Mouse (Mus musculus) embryonic facial prominence, embryonic 13.5 days (tissue): ENCODE data around the gene Ccr10. TPM values are rescaled to one million over a fixed set of nuclear protein-coding genes. Genes with fewer than 3 reads are reported as not detected.

Experiments used
- ATAC-seq: fragments of 200-750 bp; cut with Nextera tagmentation; 2 replicates; pipeline ENCODE4 v1.8.0; 2017; ENCODE audit warnings: low read depth; ENCODE audit not compliant: insufficient number of reproducible peaks, insufficient read depth, low FRiP score, low TSS enrichment
- H3K27ac ChIP-seq: fragments of 300-500 bp; sonication (generic); 2 replicates; pipeline ENCODE4 v1.5.1; 2015; ENCODE audit warnings: moderate library complexity, mild to moderate bottlenecking, inconsistent platforms
- H3K27me3 ChIP-seq: fragments of 300-500 bp; sonication (generic); 2 replicates; pipeline ENCODE4 v1.6.1; 2015; ENCODE audit warnings: mild to moderate bottlenecking, inconsistent platforms
- H3K36me3 ChIP-seq: fragments of 300-500 bp; sonication (generic); 2 replicates; pipeline ENCODE4 v1.6.1; 2015; ENCODE audit warnings: mild to moderate bottlenecking, inconsistent platforms
- H3K4me1 ChIP-seq: fragments of 300-500 bp; sonication (generic); 2 replicates; pipeline ENCODE4 v1.6.1; 2015; ENCODE audit warnings: inconsistent platforms
- H3K4me2 ChIP-seq: fragments of 300-500 bp; sonication (generic); 2 replicates; pipeline ENCODE4 v1.6.1; 2015; ENCODE audit warnings: moderate library complexity, mild to moderate bottlenecking, inconsistent platforms
- H3K4me3 ChIP-seq: fragments of 300-500 bp; sonication (generic); 2 replicates; pipeline ENCODE4 v1.5.1; 2015; ENCODE audit warnings: mild to moderate bottlenecking, inconsistent platforms
- H3K9ac ChIP-seq: fragments of 300-500 bp; sonication (generic); 2 replicates; pipeline ENCODE4 v1.6.1; 2015; ENCODE audit warnings: mild to moderate bottlenecking, inconsistent platforms
- H3K9me3 ChIP-seq: fragments of 300-500 bp; sonication (generic); 2 replicates; pipeline ENCODE4 v1.6.1; 2016; ENCODE audit warnings: inconsistent platforms
- WGBS: fragments of 180-500 bp; shearing (Covaris S2); methylation state at CpG from one replicate; pipeline ENCODE4 v1.1.7; 2015; ENCODE audit warnings: mixed read lengths; 5-methylcytosine and 5-hydroxymethylcytosine counted together
- polyA plus RNA-seq: library from polyadenylated mRNA; unstranded; fragments of >200 nt; fragmentation: Nextera tagmentation; extraction: Ambion mirVana; gene quantifications from 2 replicates; pipeline ENCODE4 v1.2.1, GENCODE M21; 2015

Ccr10 gene
- polyA plus RNA-seq, 1 experiment from 2014 or later, result 0.27 TPM

- Histone ChIP-seq H3K27ac (no peak overlapping the region), H3K4me1 (peaks cover 17% of the 10 kb centered on the region), H3K9me3 (no peaks in the 10 kb centered on the region), H3K36me3 (peaks cover 74% of the 10 kb centered on the region), H3K4me2 (no peak overlapping the region), H3K4me3 (no peak overlapping the region), H3K27me3 (no peaks in the 10 kb centered on the region), H3K9ac (no peak overlapping the region)
- no peak for ATAC-seq
- WGBS, result 85% methylated on average over 6 of the region's 6 CpGs
Measured at GRCm38 (mm10) chr11:101194643-101195042, 19.4 kb upstream of the Ccr10 start.

- Histone ChIP-seq H3K36me3 (peaks cover 69% of the 10 kb centered on the region), H3K9ac (no peak overlapping the region), H3K4me2 (no peak overlapping the region), H3K4me1 (peaks cover 22% of the 10 kb centered on the region), H3K4me3 (no peak overlapping the region), H3K9me3 (no peaks in the 10 kb centered on the region), H3K27ac (no peak overlapping the region), H3K27me3 (no peaks in the 10 kb centered on the region)
- ATAC-seq, result no peak
- 88% methylated on average over 5 of the region's 5 CpGs for WGBS
Measured at GRCm38 (mm10) chr11:101194137-101194536, 18.9 kb upstream of the Ccr10 start.

DNA sequence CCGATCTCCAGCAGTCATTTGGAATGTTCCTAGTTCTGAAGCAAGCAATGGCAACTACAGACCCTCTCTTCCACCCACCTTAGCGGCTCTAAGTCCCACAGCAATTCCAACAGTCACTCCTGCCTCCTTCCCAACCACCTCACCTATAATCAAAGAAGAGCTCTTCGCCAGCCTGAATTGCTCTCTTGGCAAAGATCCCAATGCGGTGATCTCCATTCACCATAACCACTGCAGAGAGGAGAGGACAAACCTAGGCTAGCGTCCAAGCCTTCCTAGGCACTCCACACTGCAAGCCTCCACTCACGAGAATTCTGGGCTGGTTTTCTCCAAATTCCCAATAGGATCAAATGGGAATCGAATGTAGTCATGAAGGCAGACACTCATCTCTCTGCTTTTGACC, 17.8 kb upstream of the Ccr10 start:
- Histone ChIP-seq H3K4me1 (peaks cover 23% of the 10 kb centered on the region), H3K4me2 (no peak overlapping the region), H3K9me3 (no peaks in the 10 kb centered on the region), H3K4me3 (no peak overlapping the region), H3K27ac (no peak overlapping the region), H3K36me3 (peaks cover 58% of the 10 kb centered on the region), H3K9ac (no peak overlapping the region), H3K27me3 (no peaks in the 10 kb centered on the region)
- ATAC-seq, result no peak
- 87% methylated on average over 7 of the region's 7 CpGs for WGBS

GRCm38 (mm10) chr11:101192646-101193045, 17.4 kb upstream of the Ccr10 start:
- Histone ChIP-seq H3K36me3 (peaks cover 54% of the 10 kb centered on the region), H3K27me3 (no peaks in the 10 kb centered on the region)

GRCm38 (mm10) chr11:101191919-101192470, 16.8 kb upstream of the Ccr10 start:
- Histone ChIP-seq H3K27ac (no peak overlapping the region), H3K36me3 (peaks cover 47% of the 10 kb centered on the region), H3K27me3 (no peaks in the 10 kb centered on the region), H3K4me1 (peaks cover 23% of the 10 kb centered on the region), H3K4me3 (no peak overlapping the region), H3K4me2 (no peak overlapping the region), H3K9me3 (no peaks in the 10 kb centered on the region), H3K9ac (peak overlapping the region; percentile 16; the same call in 1 of the 2 replicates)
- no peak for ATAC-seq
- WGBS, result 89% methylated on average over 4 of the region's 4 CpGs

More at GRCm38 (mm10) chr11:101192646-101193045, 17.4 kb upstream of the Ccr10 start:
- Histone ChIP-seq H3K9ac (no peak overlapping the region), H3K9me3 (no peaks in the 10 kb centered on the region), H3K4me3 (no peak overlapping the region), H3K4me2 (no peak overlapping the region), H3K4me1 (peaks cover 23% of the 10 kb centered on the region), H3K27ac (no peak overlapping the region)
- no peak for ATAC-seq
- 89% methylated on average over 6 of the region's 6 CpGs for WGBS

DNA sequence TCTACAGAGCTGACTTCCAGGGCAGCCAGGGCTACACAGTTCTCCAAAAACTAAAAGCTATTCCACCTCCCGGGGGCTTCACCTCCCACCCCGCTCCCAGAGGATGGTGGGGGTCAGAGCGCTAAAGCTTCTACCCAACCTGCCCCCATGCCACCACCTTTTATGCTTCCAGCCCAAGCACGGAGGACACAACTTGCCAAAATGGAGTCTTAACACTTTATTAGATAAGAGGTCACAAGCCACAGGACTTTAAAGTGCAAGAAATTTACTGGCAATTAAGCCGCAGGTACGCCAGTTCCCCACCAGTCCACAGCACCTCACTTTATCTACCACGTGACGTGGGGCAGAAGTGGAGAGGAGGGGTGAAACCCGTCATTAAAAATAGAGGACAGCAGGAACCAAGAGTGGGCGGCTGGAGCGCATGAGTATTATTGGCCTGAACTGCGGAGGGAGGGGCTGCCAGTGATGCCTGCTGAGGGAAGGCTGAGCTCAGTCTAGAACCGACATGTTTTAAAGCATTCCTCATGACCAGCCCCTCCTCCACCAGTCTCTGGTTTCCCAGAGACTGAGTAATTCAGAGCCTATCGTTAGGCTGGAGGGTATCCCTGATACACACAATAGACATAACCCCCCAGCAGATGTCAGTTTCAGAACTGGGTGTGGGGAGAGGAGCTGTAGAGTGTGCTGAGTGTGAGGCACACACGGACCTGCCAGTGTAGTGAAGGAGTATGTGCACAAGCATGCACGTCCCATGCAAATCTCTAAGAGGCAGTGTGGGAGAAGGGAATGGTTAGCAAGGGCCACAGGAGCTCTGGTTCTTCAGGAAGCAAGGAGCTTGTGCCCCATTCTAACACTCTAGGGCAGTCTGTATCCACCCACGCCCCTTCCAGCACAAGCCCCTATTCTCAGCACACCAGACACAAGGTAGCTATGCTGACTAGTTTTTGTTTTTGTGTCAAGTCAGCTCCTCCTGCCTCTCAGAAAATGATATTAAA, 16.0 kb upstream of the Ccr10 start:
- Histone ChIP-seq H3K4me2 (no peak overlapping the region), H3K9ac (peak overlapping the region; percentile 52; the same call in 1 of the 2 replicates), H3K9me3 (no peaks in the 10 kb centered on the region), H3K36me3 (peaks cover 39% of the 10 kb centered on the region), H3K27me3 (no peaks in the 10 kb centered on the region), H3K4me1 (peaks cover 23% of the 10 kb centered on the region), H3K4me3 (no peak overlapping the region), H3K27ac (no peak overlapping the region)
- ATAC-seq, result no peak
- WGBS, result 58% methylated on average over 17 of the region's 17 CpGs

DNA sequence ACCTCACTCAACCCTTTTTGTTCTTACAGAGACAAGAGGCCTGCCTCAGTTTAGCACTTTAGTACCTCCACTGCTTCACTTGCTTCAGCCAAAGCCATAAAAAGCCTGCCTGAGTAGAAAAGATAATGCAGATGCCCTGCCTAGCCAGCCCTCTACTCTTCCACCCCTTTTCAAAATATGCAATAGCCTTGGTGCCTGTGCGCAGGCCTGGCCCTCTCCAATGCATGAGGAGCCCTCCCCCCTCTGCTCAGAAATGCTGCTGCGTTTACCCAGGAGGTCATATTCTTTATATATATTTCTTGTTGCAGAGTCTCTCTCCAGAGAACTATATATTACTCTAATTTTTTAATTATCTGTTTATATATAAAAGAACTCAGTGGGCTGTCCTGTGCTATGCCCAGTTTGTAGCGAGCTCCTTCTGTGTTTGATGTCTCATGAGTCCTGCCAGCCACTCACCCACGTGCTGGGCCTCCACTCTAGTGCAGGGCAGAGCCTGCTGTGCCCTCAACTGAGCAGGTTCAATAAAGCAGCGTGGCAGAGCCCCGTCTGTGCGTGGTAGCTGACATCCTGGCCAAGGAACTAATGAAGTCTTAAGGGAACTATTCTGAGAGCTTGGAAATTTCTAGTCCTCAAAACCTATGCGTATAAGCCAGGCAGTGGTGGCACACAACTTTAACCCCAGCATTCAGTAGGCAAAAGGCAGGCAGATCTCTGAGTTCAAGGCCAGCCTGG, 15.1 kb upstream of the Ccr10 start:
- WGBS, result 53% methylated on average over 8 of the region's 8 CpGs
- peak overlapping the region; percentile 52 for H3K9ac ChIP-seq

DNA sequence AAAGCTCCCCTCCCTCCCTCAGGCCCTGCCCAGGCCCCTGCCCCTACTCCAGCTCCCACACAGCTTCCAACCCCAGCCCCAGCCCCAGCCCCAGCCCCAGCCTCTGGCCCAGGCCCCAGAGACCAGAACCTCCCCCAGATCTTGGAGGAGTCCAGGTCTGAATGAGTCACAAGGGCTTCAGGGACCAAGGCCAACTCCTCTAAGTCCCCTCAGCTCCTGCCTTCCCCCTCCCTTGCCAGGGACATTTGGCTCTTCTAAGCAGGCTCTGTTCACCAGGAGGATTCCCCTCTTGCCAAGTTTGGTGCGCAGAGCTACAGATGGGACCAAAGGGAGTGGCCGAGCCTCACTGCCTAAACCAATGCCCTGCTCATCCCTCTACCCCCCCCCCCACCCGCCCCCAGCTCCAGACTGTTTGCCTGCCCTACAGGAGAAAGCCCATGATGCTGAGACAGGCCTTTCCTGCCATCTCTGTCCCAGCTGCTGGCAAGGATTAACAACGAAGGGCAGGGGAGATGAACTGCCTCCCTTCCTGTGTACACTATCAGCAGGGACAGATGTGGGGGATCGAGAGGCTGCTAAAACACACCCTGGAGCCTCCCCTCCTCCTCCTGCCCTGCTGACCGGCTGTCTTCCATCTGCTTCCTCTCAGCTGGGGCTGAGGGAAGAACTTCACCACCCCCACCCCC, 14.4 kb upstream of the Ccr10 start:
- no peak for ATAC-seq
- Histone ChIP-seq H3K27me3 (no peaks in the 10 kb centered on the region), H3K4me2 (0 out of 2 replicates have a peak overlapping the region, but pooled peaks have one; percentile 18), H3K4me3 (no peak overlapping the region), H3K27ac (peak overlapping the region; percentile 55), H3K36me3 (peaks cover 25% of the 10 kb centered on the region), H3K4me1 (peaks cover 23% of the 10 kb centered on the region), H3K9me3 (no peaks in the 10 kb centered on the region), H3K9ac (peak overlapping the region; percentile 52; the same call in 1 of the 2 replicates)
- 14% methylated on average over 6 of the region's 6 CpGs for WGBS

More for the DNA sequence above, 15.1 kb upstream of the Ccr10 start:
- 0 out of 2 replicates have a peak overlapping the region, but pooled peaks have one; percentile 18 for H3K4me2 ChIP-seq
- no peak for ATAC-seq
- no peak overlapping the region for H3K4me3 ChIP-seq
- no peaks in the 10 kb centered on the region for H3K9me3 ChIP-seq
- peak overlapping the region; percentile 55; the same call in 1 of the 2 replicates for H3K27ac ChIP-seq
- no peaks in the 10 kb centered on the region for H3K27me3 ChIP-seq
- peaks cover 31% of the 10 kb centered on the region for H3K36me3 ChIP-seq
- H3K4me1 ChIP-seq, result peaks cover 23% of the 10 kb centered on the region

DNA sequence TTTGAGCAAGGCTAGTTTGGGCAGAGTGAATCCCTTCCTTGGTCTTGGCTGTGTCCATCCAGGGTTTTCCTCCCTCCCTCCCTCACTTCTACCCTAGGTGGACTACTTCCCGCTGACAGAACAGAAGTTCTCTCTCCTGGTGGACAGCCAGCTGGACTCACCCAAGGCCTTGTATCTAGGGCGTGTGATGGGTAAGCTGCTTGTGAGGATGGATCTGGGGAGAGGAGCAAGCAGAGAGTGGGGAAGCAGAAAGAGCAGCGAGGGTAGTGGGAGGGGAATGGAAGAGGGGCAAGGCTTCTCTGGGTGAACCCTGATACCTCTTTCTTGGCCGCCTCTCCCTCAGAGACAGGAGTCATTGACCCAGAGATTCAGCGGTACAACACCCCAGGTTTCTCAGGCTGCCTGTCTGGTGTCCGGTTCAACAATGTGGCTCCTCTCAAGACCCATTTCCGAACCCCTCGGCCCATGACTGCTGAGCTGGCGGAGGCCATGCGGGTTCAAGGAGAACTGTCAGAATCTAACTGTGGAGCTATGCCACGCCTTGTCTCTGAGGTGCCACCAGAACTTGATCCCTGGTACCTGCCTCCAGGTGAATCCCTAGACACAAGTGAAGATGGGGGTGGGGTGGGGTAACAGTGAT, 13.0 kb upstream of the Ccr10 start:
- H3K9ac ChIP-seq, result no peak overlapping the region
- peaks cover 14% of the 10 kb centered on the region for H3K36me3 ChIP-seq
- 82% methylated on average over 11 of the region's 11 CpGs for WGBS
- no peak overlapping the region for H3K4me2 ChIP-seq
- no peaks in the 10 kb centered on the region for H3K9me3 ChIP-seq
- H3K4me1 ChIP-seq, result peaks cover 23% of the 10 kb centered on the region
- no peak overlapping the region for H3K27ac ChIP-seq
- no peaks in the 10 kb centered on the region; the same call in 1 of the 2 replicates for H3K27me3 ChIP-seq
- ATAC-seq, result no peak
- H3K4me3 ChIP-seq, result no peak overlapping the region

DNA sequence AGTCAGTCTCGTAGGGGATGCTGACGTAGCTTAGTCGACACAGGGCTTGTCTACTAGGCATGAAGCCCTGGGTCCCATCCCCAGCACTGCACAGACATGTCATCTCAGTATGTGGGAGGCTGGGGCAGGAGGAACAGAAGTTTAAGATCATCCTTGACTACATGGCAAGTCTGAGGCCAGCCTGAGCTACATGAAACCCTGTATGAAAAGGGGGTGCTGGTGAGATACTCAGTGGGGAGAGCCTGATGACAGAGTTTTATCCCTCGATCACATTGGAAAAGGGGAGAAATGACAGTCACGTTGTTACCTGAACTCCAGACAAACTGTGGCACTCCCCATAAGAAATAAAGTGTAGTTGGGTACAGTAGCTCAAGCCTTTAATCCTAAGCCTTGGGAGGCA, 12.3 kb upstream of the Ccr10 start:
- H3K4me3 ChIP-seq, result no peak overlapping the region
- H3K9me3 ChIP-seq, result no peaks in the 10 kb centered on the region
- H3K9ac ChIP-seq, result no peak overlapping the region
- no peak overlapping the region for H3K4me2 ChIP-seq
- no peak for ATAC-seq
- 92% methylated on average over 5 of the region's 5 CpGs for WGBS
- no peaks in the 10 kb centered on the region; the same call in 1 of the 2 replicates for H3K27me3 ChIP-seq
- no peak overlapping the region for H3K27ac ChIP-seq
- H3K4me1 ChIP-seq, result peaks cover 23% of the 10 kb centered on the region
- H3K36me3 ChIP-seq, result peaks cover 6% of the 10 kb centered on the region
